Mouse (Mus musculus) heart, embryonic 14.5 days (tissue): ENCODE measurements around the gene Lrrc8a. TPM values are rescaled to one million over a fixed set of nuclear protein-coding genes. Genes with fewer than 3 reads are reported as not detected.
A peak's percentile ranks its signal among the peaks of the same experiment; 100 is the strongest.

Experiments used
- ATAC-seq: fragments of 200-750 bp; cut with Nextera tagmentation; 2 replicates; pipeline ENCODE4 v1.8.0; 2017; ENCODE audit warnings: low read depth, moderate TSS enrichment; ENCODE audit not compliant: insufficient number of reproducible peaks, insufficient read depth, low FRiP score
- H3K27ac ChIP-seq, 2 experiments: fragments of 200-500 bp in 1 of 2; fragments of 300-500 bp in 1 of 2; sonication (generic) in 1 of 2; replicated peaks in 1 of 2; 2 replicates each; pipeline ENCODE4 v1.5.1; 2012 to 2014; ENCODE audit warnings: low read depth in 2 of 2, low read length in 2 of 2, control low read depth in 1 of 2, mild to moderate bottlenecking in 1 of 2, mixed read lengths in 1 of 2; ENCODE audit not compliant: control insufficient read depth in 1 of 2, insufficient read depth in 1 of 2
- H3K27me3 ChIP-seq: fragments of 300-500 bp; sonication (generic); 2 replicates; pipeline ENCODE4 v1.6.1; 2014; ENCODE audit warnings: mild to moderate bottlenecking, low read length, control low read depth; ENCODE audit not compliant: control insufficient read depth, insufficient read depth
- H3K36me3 ChIP-seq: fragments of 300-500 bp; sonication (generic); 2 replicates; pipeline ENCODE4 v1.6.1; 2014; ENCODE audit warnings: mild to moderate bottlenecking, control low read depth, low read length, mixed read lengths; ENCODE audit not compliant: control insufficient read depth, insufficient read depth
- H3K4me1 ChIP-seq, 2 experiments: fragments of 200-500 bp in 1 of 2; fragments of 300-500 bp in 1 of 2; sonication (generic) in 1 of 2; 2 replicates each; pipeline ENCODE4 v1.6.1; 2012 to 2014; ENCODE audit warnings: low read length in 2 of 2, control low read depth in 1 of 2, mixed read lengths in 1 of 2; ENCODE audit not compliant: control insufficient read depth in 2 of 2, insufficient read depth in 2 of 2
- H3K4me2 ChIP-seq: fragments of 300-500 bp; sonication (generic); 2 replicates; pipeline ENCODE4 v1.6.1; 2014; ENCODE audit warnings: mild to moderate bottlenecking, low read length
- H3K4me3 ChIP-seq, 2 experiments: fragments of 200-500 bp in 1 of 2; fragments of 300-500 bp in 1 of 2; sonication (generic) in 1 of 2; 2 replicates each; pipeline ENCODE4 v1.5.1; 2012 to 2014; ENCODE audit warnings: low read length in 2 of 2, mild to moderate bottlenecking in 2 of 2, control low read depth in 1 of 2, low read depth in 1 of 2, moderate library complexity in 1 of 2; ENCODE audit not compliant: control insufficient read depth in 1 of 2, insufficient read depth in 1 of 2
- H3K9ac ChIP-seq: fragments of 300-500 bp; sonication (generic); 2 replicates; pipeline ENCODE4 v1.6.1; 2014; ENCODE audit warnings: mild to moderate bottlenecking, low read length
- H3K9me3 ChIP-seq: fragments of 300-500 bp; sonication (generic); 2 replicates; pipeline ENCODE4 v1.6.1; 2016; ENCODE audit warnings: low read length, control low read depth; ENCODE audit not compliant: control insufficient read depth
- WGBS: fragments of 180-500 bp; shearing (Covaris S2); extraction: QIAGEN DNeasy Blood & Tissue Kit; methylation state at CpG from one replicate; pipeline ENCODE4 v1.1.7; 2014; 5-methylcytosine and 5-hydroxymethylcytosine counted together
- polyA plus RNA-seq: library from polyadenylated mRNA; unstranded; fragments of >200 nt; fragmentation: Nextera tagmentation; extraction: Ambion mirVana; gene quantifications from 2 replicates; pipeline ENCODE4 v1.2.1, GENCODE M21; 2014

Lrrc8a gene
- polyA plus RNA-seq, 1 experiment from 2014 or later = 52.7 TPM

DNA sequence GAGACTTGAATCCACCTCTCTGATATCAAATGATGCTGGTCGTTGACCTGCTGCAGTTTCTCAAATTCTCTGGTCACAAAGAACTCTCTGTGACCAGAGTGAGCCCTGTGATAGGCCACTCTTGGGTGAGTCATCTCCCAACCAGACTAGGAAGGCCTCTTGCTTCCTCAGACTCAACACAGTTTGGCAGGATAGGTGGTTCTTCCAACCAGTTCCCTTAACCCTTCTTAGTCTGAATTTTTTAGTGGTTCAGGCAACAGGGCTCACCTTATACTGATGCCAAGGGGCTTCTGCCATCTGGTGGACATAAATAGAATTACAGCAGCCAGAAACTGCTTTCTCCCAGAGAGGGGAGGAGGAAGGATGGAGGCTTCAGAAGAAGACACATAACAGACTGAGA lies 32.6 kb downstream of the Lrrc8a start:
- peak; percentile 62 for ATAC-seq
- H3K36me3 ChIP-seq = peaks cover 4% of the 10 kb centered on the region; the same call in 1 of the 2 replicates
- no peak overlapping the region for H3K4me3 ChIP-seq
- no peaks in the 10 kb centered on the region for H3K9me3 ChIP-seq
- H3K4me1 ChIP-seq = peaks cover 25 to 31% of the 10 kb centered on the region in 2 experiments
- peak overlapping the region; percentile 52 to 68; a peak in 3 of 4 replicates for H3K27ac ChIP-seq
- H3K27me3 ChIP-seq = no peaks in the 10 kb centered on the region
- H3K9ac ChIP-seq = 0 out of 2 replicates have a peak overlapping the region, but pooled peaks have one; percentile 1
- H3K4me2 ChIP-seq = no peak overlapping the region
- 20% methylated on average over 1 of the region's 1 CpGs for WGBS

- ATAC-seq = no peak
- no peaks in the 10 kb centered on the region for H3K9me3 ChIP-seq
- H3K27ac ChIP-seq = no peak within 1 kb of the TSS
- no peak within 1 kb of the TSS for H3K4me2 ChIP-seq
- no peak within 1 kb of the TSS for H3K4me3 ChIP-seq
- peaks cover 7 to 9% of the 10 kb centered on the region in 2 experiments for H3K4me1 ChIP-seq
- peaks cover 10% of the 10 kb centered on the region for H3K36me3 ChIP-seq
- no peaks in the 10 kb centered on the region for H3K27me3 ChIP-seq
- no peak within 1 kb of the TSS for H3K9ac ChIP-seq
- 92% methylated on average over 11 of the region's 11 CpGs for WGBS
Observed at GRCm38 (mm10) chr2:30280743-30281142, 43.2 kb downstream of the Lrrc8a start, which contains the start of gene Gm28038. TSS of gene Gm28038 (plus strand) at chr2:30281043.

DNA sequence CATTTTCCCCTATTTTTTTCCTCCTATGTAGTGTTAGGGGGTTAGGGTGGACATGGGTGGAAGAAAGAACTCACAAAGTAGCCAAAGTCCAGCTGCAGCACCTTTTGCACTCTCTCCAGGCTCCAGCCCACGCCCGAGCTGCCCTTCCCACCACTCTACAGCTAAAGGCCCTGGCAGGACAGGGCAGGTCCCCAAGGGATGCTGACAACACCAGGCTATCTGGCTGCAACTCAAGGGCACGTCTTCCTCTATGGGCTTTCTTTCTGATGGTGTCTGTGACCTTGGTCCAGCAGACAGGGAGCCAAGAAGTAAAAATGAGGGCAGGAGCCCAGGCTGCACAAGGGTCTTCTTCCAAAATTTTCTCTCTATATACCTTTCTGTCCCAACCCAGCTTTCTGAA lies 44.1 kb downstream of the Lrrc8a start:
- 57% methylated on average over 3 of the region's 3 CpGs for WGBS

DNA sequence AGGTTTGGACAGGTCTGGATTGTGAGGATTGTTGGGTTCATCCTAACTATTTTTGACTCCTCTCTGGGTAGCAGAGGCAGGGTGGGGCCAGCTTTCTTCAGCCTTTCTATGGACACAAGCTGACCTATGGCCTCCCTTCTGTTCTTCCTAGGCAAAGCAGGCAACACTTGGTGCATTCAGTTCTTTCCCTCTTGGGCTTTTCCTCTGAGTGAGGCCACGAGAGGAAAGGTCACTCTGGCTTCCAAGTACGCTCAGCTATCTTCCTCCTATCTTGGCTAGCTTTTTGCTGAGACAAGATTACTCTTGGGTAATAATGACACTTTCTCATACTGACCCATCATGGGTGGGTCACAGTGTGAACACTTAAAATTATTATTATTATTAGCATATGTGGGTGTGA lies 45.7 kb downstream of the Lrrc8a start:
- no peak for ATAC-seq
- H3K36me3 ChIP-seq = peaks cover 7% of the 10 kb centered on the region
- WGBS = 81% methylated on average over 2 of the region's 2 CpGs
- no peaks in the 10 kb centered on the region for H3K27me3 ChIP-seq
- H3K4me2 ChIP-seq = no peak overlapping the region
- peaks cover 10 to 17% of the 10 kb centered on the region in 2 experiments for H3K4me1 ChIP-seq
- no peak overlapping the region for H3K9ac ChIP-seq
- H3K27ac ChIP-seq = no peak overlapping the region
- no peaks in the 10 kb centered on the region for H3K9me3 ChIP-seq
- H3K4me3 ChIP-seq = no peak overlapping the region

More for the DNA sequence above, 44.1 kb downstream of the Lrrc8a start:
- Histone ChIP-seq H3K4me3 (no peak overlapping the region), H3K4me1 (peaks cover 7 to 9% of the 10 kb centered on the region in 2 experiments), H3K4me2 (no peak overlapping the region), H3K27ac (no peak overlapping the region), H3K9me3 (no peaks in the 10 kb centered on the region), H3K36me3 (peaks cover 10% of the 10 kb centered on the region), H3K9ac (no peak overlapping the region), H3K27me3 (no peaks in the 10 kb centered on the region)
- no peak for ATAC-seq

DNA sequence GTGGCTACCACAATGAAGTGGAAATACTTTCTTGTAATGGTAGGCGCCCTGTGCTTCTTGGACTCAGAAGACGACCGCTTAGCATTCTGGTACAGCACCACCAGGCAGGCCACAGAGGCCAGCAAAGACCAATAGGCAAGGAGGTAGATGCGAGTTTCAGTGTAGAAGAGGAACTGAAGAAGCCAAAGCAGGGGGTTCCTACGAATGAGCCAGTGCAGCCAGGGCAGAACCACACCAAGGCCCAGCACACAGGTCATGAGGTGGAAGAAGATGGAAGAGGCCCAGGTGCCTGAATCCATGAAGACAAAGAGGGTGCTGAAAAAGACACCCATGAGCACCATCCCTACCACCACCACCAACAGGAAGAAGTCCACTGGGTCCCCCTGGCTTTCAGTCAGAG lies 47.5 kb downstream of the Lrrc8a start:
- Histone ChIP-seq H3K4me2 (peak overlapping the region; percentile 85), H3K36me3 (peaks cover 7% of the 10 kb centered on the region), H3K4me1 (peaks cover 10 to 17% of the 10 kb centered on the region in 2 experiments), H3K4me3 (peak overlapping the region; percentile 82 to 86; a peak in 3 of 4 replicates), H3K9ac (no peak overlapping the region; the same call in 1 of the 2 replicates), H3K27ac (no peak overlapping the region), H3K9me3 (no peaks in the 10 kb centered on the region), H3K27me3 (no peaks in the 10 kb centered on the region)
- WGBS = 97% methylated on average over 5 of the region's 5 CpGs
- no peak for ATAC-seq

DNA sequence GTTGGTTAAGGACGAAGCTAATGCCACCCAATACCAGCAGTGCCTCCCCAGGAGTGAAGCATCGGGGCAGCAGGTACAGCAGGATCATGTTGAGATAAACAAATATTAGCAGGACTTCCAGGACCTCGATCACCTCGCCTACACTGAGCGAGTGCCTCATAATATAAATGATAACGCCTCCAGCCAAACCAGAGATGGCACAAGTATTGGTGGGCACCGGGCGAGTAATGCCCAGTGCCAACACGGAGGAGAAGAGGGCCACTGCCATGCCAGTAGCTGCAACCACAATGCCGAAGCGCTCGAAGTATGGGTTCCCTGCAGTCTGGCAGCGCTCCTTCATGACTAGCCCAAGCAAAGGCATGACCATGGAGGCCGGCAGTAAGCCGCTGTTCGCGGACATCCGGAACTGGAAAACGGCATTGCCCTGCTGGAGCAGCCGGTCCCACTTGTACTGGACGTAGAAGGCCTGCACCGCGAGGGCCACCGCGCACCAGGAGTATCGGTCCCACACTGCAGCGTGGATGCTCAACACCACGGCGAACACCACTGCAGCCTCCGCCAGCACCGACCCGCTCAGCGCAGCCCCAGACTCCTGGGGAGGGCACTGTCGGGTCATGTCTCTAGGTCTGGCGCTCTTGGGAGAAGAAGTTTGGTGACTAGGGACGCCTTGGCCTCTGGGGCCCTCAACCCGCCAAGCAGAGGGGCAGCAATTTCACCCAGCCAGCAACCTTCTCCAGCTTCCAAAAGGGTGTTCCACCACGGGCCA lies 48.1 kb downstream of the Lrrc8a start:
- 13% methylated on average over 38 of the region's 38 CpGs for WGBS
- Histone ChIP-seq H3K4me2 (peak overlapping the region; percentile 85), H3K27me3 (no peaks in the 10 kb centered on the region), H3K9me3 (no peaks in the 10 kb centered on the region), H3K9ac (peak overlapping the region; percentile 96), H3K27ac (peak overlapping the region; percentile 36 to 66; a peak in 2 of 4 replicates), H3K4me3 (peak overlapping the region; percentile 82 to 86), H3K36me3 (peaks cover 10% of the 10 kb centered on the region), H3K4me1 (peaks cover 10 to 17% of the 10 kb centered on the region in 2 experiments)
- peak; percentile 54 for ATAC-seq

GRCm38 (mm10) chr2:30286192-30287026 lies 48.9 kb downstream of the Lrrc8a start, which contains the start of the genes Dolk and Nup188:
TSS of gene Dolk (minus strand) at chr2:30286334.
TSS of gene Nup188 (plus strand) at chr2:30286397.
- H3K27me3 ChIP-seq = no peaks in the 10 kb centered on the region
- peak; percentile 91 for ATAC-seq
- peak within 1 kb of the TSS; percentile 82 to 86 for H3K4me3 ChIP-seq
- H3K36me3 ChIP-seq = peaks cover 7% of the 10 kb centered on the region
- peak within 1 kb of the TSS; percentile 36 to 66; a peak in 3 of 4 replicates for H3K27ac ChIP-seq
- H3K9ac ChIP-seq = peak within 1 kb of the TSS; percentile 96
- WGBS = under 1% methylated on average over 58 of the region's 68 CpGs
- H3K4me2 ChIP-seq = peak within 1 kb of the TSS; percentile 85
- H3K9me3 ChIP-seq = no peaks in the 10 kb centered on the region
- peaks cover 10 to 17% of the 10 kb centered on the region in 2 experiments for H3K4me1 ChIP-seq
